Mouse (Mus musculus) lung, adult 18-20 months (tissue): ENCODE measurements around the gene Rsbn1.

Source experiments
- DNase-seq, 2 experiments: peaks; one replicate each; pipeline ENCODE4 v3.0.0; 2022; ENCODE audit warnings: mixed read lengths in 2 of 2

Gene Rsbn1

DNA sequence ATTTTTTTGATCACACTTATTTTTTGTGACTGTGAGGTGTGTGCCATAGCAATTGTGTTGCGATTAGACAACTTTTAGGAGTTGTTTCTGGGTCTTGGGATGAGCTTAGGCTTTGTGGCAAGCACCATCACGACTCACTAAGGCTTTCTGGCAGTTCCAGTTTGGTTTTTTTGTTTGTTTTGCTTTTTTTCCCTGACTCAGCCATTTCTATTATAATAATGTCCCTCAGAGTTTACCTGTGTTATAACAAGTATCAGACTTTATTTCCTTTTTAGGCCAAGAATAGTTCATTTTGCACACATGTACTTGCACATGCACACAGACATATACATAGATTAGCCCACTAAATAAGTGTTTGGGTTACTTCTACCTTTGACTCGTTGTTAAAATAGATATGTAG, 46.7 kb downstream of the Rsbn1 start:
- DNase-seq: no peak

DNA sequence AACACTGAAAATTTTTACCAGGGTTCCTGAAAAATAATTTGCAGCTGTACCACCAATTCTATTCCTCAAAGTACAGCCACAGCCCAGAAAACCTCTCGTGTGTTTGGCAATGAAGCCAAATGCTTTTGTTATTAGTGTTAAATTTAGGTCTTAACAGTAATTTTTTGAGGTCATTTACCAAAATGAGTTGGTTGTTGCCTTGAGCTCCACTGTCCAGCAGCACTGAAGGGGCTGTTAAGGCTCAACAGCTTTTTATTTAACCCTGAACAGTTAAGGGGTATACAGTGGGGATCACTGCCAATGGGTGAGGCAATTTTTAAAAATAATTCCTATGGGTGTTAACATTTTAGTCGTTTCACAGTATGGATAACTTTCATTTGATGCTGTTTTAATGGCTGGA, 53.3 kb downstream of the Rsbn1 start:
- no peak for DNase-seq

DNA sequence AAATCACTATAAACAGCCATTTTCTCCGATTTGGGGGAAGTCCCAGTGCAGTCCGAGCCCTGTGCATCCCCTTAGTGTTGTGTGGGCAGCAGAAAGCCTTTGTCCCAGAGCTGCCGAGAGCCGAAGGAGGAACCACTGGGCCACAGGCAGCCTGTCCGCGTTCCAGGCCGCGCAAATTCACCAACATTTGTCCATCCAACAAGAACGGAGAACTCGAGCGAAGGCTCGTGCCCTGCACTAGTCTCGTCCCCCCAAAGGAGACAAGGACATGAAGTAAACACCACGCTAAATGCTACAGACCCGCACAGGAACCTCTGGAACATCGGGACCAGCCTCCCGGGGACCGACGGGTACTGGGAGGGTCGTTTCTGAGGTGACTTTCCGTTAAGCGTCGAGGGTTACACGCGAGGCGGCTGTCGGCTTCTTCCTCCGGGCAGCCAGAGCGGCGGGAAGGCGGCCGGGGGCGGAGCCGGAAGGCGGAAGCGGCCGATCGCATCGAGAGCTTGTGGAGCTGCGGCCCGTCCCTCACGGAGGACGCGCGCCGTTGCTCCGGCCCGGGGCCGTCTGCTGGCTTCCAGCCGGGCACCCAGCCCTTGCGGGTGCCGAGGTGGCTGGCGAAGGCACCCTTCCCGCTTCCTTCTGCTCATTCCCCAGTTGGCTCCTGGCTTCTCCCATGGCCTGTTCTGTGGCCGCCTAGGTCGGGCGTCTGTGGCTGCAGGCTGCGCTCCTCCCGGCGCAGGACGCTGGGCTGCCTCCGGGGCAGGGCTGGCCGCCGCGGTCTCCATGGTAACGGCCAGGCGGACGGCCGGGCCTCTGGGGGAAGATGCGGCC, 54.2 kb downstream of the Rsbn1 start, which contains the start of gene Phtf1:
Phtf1 (plus strand) TSS at position 250 of the 831 bp plus-strand sequence.
- peak; percentile 83 for DNase-seq

DNA sequence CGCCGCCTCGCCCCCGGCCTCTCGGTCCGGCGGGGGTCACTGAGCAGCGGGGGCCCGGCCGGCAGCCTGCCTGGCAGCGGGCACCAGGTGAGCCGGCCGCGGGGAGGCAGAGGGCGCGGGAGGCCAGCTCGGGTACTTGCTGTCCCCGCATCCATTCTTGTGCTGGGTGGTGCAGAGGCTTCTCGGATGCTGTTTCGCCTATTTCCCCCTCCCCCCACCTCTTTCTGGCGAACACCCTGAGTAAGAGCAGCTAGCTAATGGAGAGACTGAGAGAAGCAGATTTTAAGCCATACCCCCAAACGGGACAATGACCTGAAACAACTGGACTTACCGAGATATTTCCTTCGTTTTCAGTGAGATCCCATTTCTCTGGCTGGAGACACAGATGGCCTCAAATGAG, 54.8 kb downstream of the Rsbn1 start:
- DNase-seq: no peak

DNA sequence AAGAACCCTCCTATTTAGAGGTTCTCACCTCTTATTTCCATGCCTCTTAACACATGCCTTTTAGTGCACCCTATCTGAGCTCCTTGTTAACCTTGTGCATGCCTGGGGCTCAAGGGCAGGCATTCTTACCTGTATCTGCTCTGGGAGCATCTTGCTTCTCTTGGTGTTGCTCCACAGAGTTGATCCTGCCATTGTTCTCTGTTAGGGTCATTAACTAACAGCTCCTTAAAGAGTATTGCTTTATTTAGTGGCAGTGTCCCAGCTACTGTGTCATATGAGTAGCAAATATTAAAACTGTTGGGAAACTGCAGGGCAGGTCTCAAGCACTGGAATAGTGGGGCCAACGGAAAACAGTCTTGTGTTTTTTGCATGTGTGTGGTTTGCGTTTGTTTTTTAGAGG, 57.2 kb downstream of the Rsbn1 start:
- no peak for DNase-seq

DNA sequence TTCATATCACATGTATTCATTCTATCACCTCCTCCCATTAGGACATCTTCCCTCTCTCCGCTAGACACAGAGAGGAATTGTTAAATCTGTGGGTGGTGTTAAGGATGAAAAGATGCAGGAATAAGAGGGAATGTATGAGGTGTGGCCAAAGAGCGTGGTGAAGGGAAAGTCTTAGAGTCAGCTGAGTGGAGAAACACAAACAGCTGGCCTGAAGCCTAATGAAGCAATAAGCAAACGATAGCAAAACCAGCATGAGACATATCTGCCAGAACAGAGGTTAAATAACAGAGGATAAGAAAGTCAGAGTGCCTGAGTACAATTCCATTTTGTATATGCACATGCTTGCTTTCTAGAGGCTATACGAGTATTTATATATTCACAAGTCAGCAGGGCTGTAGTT, 70.6 kb downstream of the Rsbn1 start:
- DNase-seq: no peak

DNA sequence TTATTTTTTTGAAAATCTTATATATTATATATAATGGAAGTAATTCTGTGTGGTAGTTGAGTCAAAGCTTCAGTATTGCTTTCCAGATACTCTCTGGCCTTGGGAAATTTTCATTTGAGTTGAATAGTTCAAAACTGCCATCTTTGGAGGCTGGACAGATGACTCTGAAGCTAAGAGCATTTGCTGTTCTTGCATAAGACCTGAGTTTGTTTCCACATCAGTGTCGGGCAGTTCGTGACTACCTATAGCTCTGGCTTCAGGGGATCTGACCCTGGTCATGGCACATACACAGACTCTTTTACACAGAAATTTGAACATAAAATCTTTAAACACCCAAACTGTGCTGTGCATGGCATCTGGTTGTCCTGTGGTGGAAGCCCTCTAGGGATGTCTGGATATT, 71.3 kb downstream of the Rsbn1 start:
- DNase-seq: no peak

DNA sequence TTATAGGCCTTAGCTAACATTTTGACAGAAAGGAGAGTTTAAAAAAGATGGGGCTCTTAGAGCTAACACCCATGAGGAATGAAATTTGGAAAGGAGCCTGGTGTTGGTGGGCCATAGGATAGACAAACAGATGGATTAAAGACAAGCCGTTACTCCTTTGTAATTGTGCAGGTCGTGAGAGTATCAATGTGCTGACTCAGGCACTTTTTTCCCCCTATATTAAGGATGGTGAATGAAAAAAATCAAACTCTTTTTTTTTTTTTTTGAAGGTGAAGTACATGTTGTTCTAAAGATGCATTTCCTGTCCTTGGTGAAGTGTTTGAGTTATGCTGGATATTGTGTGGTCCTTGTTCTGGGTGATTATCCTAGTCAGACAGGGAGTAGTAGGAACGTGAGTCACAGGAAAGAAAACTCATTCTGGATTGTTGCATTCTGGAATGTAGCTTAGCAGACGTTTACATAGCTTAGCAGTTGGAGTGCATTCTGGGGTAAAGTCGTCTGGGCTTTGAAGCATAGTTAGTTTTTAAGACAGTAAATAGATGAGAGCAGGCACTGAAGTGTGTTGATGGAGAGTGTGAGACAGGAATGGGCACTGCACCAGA, 74.0 kb downstream of the Rsbn1 start:
- no peak for DNase-seq

DNA sequence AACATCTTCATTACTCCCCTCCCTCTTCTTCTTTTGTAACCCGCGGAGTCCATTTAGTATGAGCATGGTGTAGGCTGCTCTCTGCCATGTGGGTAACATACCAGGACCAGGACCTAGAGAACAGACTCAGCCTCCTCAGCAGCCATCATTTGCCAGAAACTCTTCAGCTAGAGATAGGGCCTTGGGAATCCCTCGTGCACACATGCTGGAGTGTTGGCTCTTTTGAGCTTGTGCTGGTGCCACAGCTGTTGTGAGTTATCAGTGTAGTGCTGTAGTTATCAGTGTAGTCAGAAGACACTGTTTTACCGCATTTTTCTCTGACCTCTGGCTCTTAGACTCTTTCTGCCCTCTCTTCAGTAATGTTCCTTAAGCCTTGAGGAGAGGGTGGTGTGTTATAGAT, 75.4 kb downstream of the Rsbn1 start:
- DNase-seq: no peak

DNA sequence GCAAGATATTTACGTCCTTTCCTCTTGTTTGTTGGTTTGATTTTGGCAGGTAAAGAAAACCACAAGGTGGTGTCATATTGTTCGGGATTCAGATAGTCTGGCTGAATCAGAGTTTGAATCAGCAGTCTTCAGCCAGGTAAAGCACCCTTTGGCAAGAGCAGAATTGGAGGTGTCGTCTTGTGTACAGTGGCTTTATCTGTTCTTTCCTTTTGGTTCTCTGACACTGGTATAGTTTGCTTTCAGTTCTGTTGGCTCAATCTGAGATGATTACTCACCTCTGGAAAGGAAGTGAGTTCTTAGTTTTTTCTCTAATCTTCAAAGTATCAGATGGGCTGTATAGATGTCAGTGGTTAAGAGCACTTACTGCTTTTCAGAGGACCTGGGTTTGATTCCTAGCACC, 77.4 kb downstream of the Rsbn1 start:
- no peak for DNase-seq

DNA sequence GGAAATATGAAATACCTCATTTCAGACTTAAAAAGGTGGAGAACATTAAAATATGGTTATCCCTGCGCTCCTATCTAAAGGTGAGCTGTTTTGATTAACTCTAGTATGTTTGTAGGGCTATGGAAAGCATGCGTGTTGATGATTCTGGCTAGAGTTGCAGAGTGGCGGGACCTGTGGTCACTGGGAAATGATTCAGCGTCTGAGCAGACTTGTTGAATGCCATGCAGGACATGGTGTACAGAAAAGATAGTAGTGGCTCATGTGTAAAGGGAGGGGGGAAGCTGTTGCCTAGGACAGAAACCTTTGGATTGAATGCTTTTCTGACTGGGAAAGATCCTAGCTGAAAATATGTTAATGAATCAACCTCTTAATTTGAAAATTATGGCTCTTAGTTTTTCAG, 84.8 kb downstream of the Rsbn1 start:
- no peak for DNase-seq

DNA sequence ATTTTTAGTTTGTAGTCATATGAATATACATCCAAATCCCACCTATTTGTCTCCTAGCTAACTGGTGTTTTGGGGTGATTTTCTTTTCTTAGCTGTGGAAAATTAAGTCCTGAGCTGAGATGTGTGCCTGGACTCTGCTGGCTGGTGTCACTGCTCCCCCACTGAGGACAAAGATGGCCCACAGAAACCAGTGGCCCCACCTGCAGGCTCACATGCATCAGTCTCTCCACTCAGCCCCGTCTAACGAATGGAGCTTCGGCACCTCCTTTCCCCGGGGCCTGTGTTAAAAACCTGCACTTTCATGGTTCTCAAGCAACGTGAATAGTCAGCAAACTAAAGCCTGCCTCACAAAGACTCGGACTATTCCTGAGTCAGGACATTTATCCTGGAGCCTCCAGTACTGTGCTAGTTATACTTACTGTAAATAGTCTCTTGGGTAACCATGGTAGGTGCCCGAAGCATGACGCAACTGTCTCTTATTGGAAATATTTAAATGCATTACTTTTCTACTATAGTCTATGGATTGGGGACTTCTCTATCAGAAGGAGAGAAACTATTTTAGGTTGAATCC, 93.1 kb downstream of the Rsbn1 start:
- DNase-seq: no peak

DNA sequence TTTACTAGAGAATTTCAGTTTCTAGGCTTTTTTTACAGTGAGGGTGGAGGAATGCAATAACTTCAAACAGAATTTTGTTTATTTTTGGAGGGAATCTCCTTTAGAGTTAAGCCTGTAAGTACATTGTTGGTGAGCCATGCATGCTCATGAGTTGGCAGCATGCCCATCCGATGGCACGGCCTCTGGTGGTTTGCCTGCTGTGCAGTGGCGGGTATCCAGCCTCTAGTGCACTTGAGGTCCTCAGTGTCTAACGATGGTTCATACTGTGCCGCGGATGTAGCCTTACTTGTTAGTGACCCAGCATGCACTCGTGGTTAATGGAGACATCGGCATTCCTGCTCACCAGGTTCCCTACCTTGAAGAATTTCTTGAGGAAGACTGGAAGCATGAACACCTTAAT, 93.6 kb downstream of the Rsbn1 start:
- peak; percentile 37 to 46 for DNase-seq

DNA sequence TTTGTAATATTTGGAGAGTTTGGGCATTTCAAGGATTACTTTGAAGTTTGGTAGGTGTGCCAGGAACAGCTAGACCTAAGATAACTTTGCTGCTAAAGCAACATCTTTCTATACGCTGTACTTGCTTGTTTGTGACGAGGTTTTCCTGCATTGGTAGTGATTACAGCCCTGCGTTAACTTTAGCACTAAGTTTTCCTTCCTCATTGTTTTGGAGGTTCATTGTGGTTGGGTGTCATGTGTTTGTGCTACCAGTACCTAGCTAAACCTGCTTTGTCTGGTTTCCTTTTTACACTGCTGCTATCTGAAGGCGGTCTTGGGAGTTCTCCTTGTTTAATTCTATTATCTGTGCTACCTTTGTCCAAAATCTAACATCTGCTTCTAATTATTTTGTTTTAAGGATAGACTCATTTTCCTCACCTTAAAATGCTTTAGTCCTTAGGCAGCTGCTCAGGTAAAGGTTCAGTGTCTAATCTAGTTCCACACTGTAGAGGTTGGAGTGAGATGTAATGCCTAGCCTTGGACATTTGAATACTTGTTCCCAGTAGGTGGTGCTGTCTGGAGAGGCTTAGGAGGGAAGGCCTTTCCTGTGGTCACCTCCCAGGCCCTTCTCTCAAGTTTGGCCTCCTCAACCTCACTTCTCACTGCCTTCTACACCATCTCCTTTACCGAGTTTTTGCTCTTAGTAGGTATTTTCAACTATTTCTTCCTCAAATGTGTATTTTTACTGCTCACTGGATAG, 96.2 kb downstream of the Rsbn1 start:
- no peak for DNase-seq

DNA sequence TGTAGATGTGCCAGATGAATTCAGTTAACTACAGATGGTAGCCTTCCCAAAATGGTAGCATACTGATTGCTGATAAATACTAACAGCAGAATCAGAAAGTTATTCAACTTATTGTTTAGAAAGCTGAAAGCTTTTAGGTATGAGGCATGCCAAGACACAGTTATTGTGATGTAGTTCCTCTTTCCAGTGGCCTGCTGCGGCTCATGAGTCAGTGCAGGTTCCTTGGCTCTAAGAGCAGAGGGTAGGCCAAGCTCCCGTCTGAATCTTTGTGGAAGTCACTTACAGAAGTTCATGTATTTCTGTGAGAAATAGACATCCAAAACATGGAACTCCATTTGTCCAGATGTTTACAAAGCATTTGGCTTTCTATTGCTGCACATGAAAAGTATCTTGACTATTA, 98.1 kb downstream of the Rsbn1 start:
- no peak for DNase-seq
